Mouse (Mus musculus) lung, adult 2 months (tissue): Measurements from ENCODE around the gene Exoc6.

ENCODE experiments used
- CTCF ChIP-seq: fragments of 200-500 bp; IDR thresholded peaks from 2 replicates; pipeline ENCODE4 v1.5.1; 2011; ENCODE audit warnings: mild to moderate bottlenecking, low read length, control low read depth; ENCODE audit not compliant: insufficient read depth
- POLR2A ChIP-seq: fragments of 200-500 bp; IDR thresholded peaks from 2 replicates; pipeline ENCODE4 v1.6.1; 2011; ENCODE audit warnings: low read depth, mild to moderate bottlenecking, control low read depth, low read length, borderline replicate concordance; ENCODE audit errors: extremely low read depth

DNA sequence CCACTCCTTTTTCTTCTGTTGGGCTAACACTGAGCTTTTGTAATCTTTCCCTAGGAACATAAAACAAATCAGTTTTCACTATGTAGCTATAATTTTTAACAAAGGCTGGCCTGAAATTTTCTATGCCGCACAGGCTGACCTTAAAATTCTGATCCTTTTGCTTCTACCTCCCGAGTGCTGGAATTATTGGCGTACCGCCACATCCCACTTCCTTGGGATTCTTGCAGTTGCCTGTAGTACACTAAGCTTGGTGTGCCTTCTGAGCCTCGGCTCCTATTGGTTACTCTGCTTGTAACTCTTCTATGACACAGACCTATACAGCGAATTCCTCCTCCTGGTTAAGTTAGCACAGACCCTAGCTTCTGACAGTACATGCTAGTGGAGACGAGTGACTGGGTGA lies 44.2 kb upstream of the Exoc6 start:
- TF ChIP-seq POLR2A = no peak
- TF ChIP-seq CTCF = no peak
